Mouse (Mus musculus) neutrophil, adult 5-6 weeks (primary cell): Measurements from ENCODE around the gene Spns3. TPM values are rescaled to one million over a fixed set of nuclear protein-coding genes. Genes with fewer than 3 reads are reported as not detected.
"Not testable (repeated sequence)": the region's sequence is repeated elsewhere in the genome, so short reads cannot be mapped to it uniquely, and the experiment has no call there.

Experiments used
- ATAC-seq: fragments of 151-379, 151-347 bp; 2 replicates; pipeline ENCODE4 v1.8.0; 2017; ENCODE audit warnings: mild to moderate bottlenecking, moderate TSS enrichment; ENCODE audit not compliant: insufficient number of reproducible peaks, poor library complexity, low FRiP score, severe bottlenecking; ENCODE audit errors: extremely low read depth
- total RNA-seq: library from RNA; stranded (forward); fragments of 200-1000 nt; gene quantifications from 2 replicates; pipeline ENCODE4 v1.2.3, GENCODE M21; 2017

Spns3 gene
- total RNA-seq, 1 experiment from 2014 or later, result 6.2 TPM

- ATAC-seq, result peak; percentile 75
Measured at GRCm38 (mm10) chr11:72564232-72564807, 14.0 kb upstream of the Spns3 start.

- peak; percentile 64; the same call in 1 of the 2 replicates for ATAC-seq
Measured at GRCm38 (mm10) chr11:72560661-72561060, 10.4 kb upstream of the Spns3 start.

- ATAC-seq, result no peak
Measured at GRCm38 (mm10) chr11:72558155-72558554, 7.8 kb upstream of the Spns3 start.

- ATAC-seq, result no peak
Measured at GRCm38 (mm10) chr11:72556953-72557352, 6.6 kb upstream of the Spns3 start.

- ATAC-seq, result no peak
Measured at GRCm38 (mm10) chr11:72556470-72556869, 6.2 kb upstream of the Spns3 start.

- ATAC-seq, result no peak
Measured at GRCm38 (mm10) chr11:72551531-72552105, 1.3 kb upstream of the Spns3 start.

- no peak for ATAC-seq
Measured at GRCm38 (mm10) chr11:72547181-72547580, 3.1 kb downstream of the Spns3 start.

- ATAC-seq, result no peak
Measured at GRCm38 (mm10) chr11:72544716-72545115, 5.6 kb downstream of the Spns3 start.

GRCm38 (mm10) chr11:72543692-72544091 lies 6.6 kb downstream of the Spns3 start:
- ATAC-seq, result not testable (repeated sequence)

- no peak for ATAC-seq
Measured at GRCm38 (mm10) chr11:72542586-72542985, 7.7 kb downstream of the Spns3 start.

GRCm38 (mm10) chr11:72541928-72542327 lies 8.4 kb downstream of the Spns3 start:
- no peak for ATAC-seq

GRCm38 (mm10) chr11:72540437-72540836 lies 9.9 kb downstream of the Spns3 start:
- ATAC-seq, result no peak

- ATAC-seq, result no peak
Measured at GRCm38 (mm10) chr11:72538811-72539210, 11.5 kb downstream of the Spns3 start.

- peak; percentile 76 for ATAC-seq
Measured at GRCm38 (mm10) chr11:72538037-72538755, 12.1 kb downstream of the Spns3 start.

- no peak for ATAC-seq
Measured at GRCm38 (mm10) chr11:72537503-72537902, 12.8 kb downstream of the Spns3 start.

- no peak for ATAC-seq
Measured at GRCm38 (mm10) chr11:72535519-72535918, 14.8 kb downstream of the Spns3 start.

GRCm38 (mm10) chr11:72532890-72533289 lies 17.4 kb downstream of the Spns3 start:
- no peak for ATAC-seq

GRCm38 (mm10) chr11:72531632-72532031 lies 18.7 kb downstream of the Spns3 start:
- ATAC-seq, result no peak

- ATAC-seq, result no peak
Measured at GRCm38 (mm10) chr11:72531144-72531543, 19.2 kb downstream of the Spns3 start.

- ATAC-seq, result no peak
Measured at GRCm38 (mm10) chr11:72526190-72526589, 24.1 kb downstream of the Spns3 start.
